Mouse (Mus musculus): ENCODE results near the gene Polr3b.

DNA sequence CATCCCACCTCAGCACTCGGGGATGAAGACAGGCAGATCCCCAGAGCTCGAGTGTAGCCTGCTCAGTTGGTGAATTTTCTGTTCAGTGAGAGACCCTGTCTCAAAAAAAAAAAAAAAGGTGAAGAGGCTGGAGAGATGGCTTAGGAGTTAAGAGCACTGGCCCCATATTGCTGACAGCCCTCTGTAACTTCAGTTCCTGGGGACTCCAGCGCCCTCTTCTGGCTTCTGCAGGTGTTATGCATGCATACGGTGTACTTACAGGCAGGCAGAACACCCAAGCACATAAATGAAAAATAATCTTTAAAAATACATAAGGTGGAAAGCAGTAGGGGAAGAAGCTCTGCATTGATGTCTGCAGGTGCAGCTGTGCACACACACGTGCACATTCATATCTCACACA lies 9.1 kb downstream of the Polr3b start:
- no peak for TF ChIP-seq POLR2A (IDR thresholded peaks at IDR 0.05; ENCODE audit: low read depth, low read length)
- TF ChIP-seq CTCF (conservative IDR thresholded peaks at IDR 0.05; ENCODE audit: insufficient read depth, insufficient read length, low read depth, low read length), result peak; percentile 52
